Mouse (Mus musculus) hindbrain, embryonic 12.5 days (tissue): ENCODE data around the gene Efhd2. TPM values are rescaled to one million over a fixed set of nuclear protein-coding genes. Genes with fewer than 3 reads are reported as not detected.

Source experiments
- ATAC-seq: fragments of 200-750 bp; cut with Nextera tagmentation; 2 replicates; pipeline ENCODE4 v1.8.0; 2017; ENCODE audit warnings: moderate TSS enrichment; ENCODE audit not compliant: low FRiP score
- H3K27ac ChIP-seq: fragments of 300-500 bp; sonication (generic); 2 replicates; pipeline ENCODE4 v1.5.1; 2016; ENCODE audit warnings: mild to moderate bottlenecking
- H3K27me3 ChIP-seq: fragments of 300-500 bp; sonication (generic); 2 replicates; pipeline ENCODE4 v1.6.1; 2016; ENCODE audit warnings: mild to moderate bottlenecking
- H3K36me3 ChIP-seq: fragments of 300-500 bp; sonication (generic); 2 replicates; pipeline ENCODE4 v1.6.1; 2016; ENCODE audit warnings: mild to moderate bottlenecking
- H3K4me1 ChIP-seq: fragments of 300-500 bp; sonication (generic); 2 replicates; pipeline ENCODE4 v1.6.1; 2016
- H3K4me2 ChIP-seq: fragments of 300-500 bp; sonication (generic); replicated peaks from 2 replicates; pipeline ENCODE4 v1.6.1; 2016; ENCODE audit warnings: mild to moderate bottlenecking
- H3K4me3 ChIP-seq: fragments of 300-500 bp; sonication (generic); 2 replicates; pipeline ENCODE4 v1.5.1; 2016; ENCODE audit warnings: mild to moderate bottlenecking
- H3K9ac ChIP-seq: fragments of 300-500 bp; sonication (generic); 2 replicates; pipeline ENCODE4 v1.6.1; 2016; ENCODE audit warnings: mild to moderate bottlenecking, moderate library complexity
- H3K9me3 ChIP-seq: fragments of 300-500 bp; sonication (generic); replicated peaks from 2 replicates; pipeline ENCODE4 v1.6.1; 2016; ENCODE audit warnings: mild to moderate bottlenecking
- WGBS: fragments of 180-500 bp; shearing (Covaris S2); methylation state at CpG from one replicate; pipeline ENCODE4 v1.1.7; 2016; 5-methylcytosine and 5-hydroxymethylcytosine counted together
- polyA plus RNA-seq: library from polyadenylated mRNA; unstranded; fragments of >200 nt; fragmentation: Nextera tagmentation; extraction: Ambion mirVana; gene quantifications from 2 replicates; pipeline ENCODE4 v1.2.1, GENCODE M21; 2016

Efhd2 gene
- polyA plus RNA-seq, 1 experiment from 2014 or later: 83.8 TPM

- Histone ChIP-seq H3K9me3 (no peaks in the 10 kb centered on the region), H3K27me3 (no peaks in the 10 kb centered on the region), H3K4me3 (no peak overlapping the region), H3K9ac (no peak overlapping the region), H3K4me2 (no peak overlapping the region), H3K27ac (no peak overlapping the region), H3K4me1 (no peaks in the 10 kb centered on the region), H3K36me3 (no peaks in the 10 kb centered on the region)
- ATAC-seq: no peak
- 43% methylated on average over 1 of the region's 1 CpGs for WGBS
Measured at GRCm38 (mm10) chr4:141833911-141834310, 40.8 kb downstream of the Efhd2 start.

DNA sequence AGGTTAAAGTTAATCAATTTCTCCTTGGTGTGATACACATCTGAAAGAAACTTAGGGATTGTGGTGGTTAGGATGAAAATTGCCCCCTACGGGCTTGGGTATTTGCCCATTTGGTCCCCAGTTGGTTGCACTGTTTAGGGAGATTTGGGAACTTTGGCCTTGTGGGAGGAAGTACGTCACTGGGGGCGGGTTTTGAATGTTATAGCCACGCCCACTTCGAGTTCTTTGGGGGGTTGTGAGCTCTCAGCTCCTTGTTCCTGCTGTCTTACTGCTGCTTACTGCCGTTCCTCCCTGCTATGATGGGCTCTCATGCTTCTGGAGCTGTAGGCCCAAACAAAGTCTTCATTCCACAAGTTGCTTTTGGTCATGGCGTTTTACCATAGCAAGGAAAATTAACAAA lies 43.4 kb downstream of the Efhd2 start:
- Histone ChIP-seq H3K27ac (no peak overlapping the region), H3K4me2 (no peak overlapping the region), H3K36me3 (no peaks in the 10 kb centered on the region), H3K9ac (no peak overlapping the region), H3K4me1 (no peaks in the 10 kb centered on the region), H3K27me3 (no peaks in the 10 kb centered on the region), H3K9me3 (no peaks in the 10 kb centered on the region), H3K4me3 (no peak overlapping the region)
- WGBS: 84% methylated on average over 7 of the region's 7 CpGs
- ATAC-seq: no peak

DNA sequence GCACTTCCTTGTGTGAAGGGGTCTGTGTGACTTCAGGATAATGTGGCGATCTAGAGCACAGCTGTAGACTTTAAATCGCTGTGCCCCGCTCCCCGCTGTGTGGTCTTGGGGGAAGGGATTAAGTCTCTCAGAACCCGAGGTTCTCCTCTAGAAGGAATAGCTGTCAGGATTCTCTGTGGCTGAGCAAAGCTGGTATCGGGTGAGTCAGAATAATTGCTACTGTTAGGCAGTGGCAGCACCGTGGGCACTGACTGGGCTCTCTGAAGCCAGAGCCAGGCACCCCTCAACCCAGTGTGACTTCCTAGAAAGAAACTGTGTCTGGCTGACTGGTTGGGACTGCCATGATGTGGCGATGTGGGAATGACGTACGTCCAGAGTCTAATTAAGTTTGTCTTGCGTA lies 44.3 kb downstream of the Efhd2 start:
- no peak overlapping the region for H3K4me2 ChIP-seq
- no peaks in the 10 kb centered on the region for H3K36me3 ChIP-seq
- H3K9me3 ChIP-seq: no peaks in the 10 kb centered on the region
- WGBS: 58% methylated on average over 11 of the region's 11 CpGs
- no peak for ATAC-seq
- H3K4me1 ChIP-seq: no peaks in the 10 kb centered on the region
- H3K27ac ChIP-seq: no peak overlapping the region; the same call in 1 of the 2 replicates
- H3K27me3 ChIP-seq: no peaks in the 10 kb centered on the region
- no peak overlapping the region for H3K4me3 ChIP-seq
- no peak overlapping the region for H3K9ac ChIP-seq

GRCm38 (mm10) chr4:141828177-141828576 lies 46.5 kb downstream of the Efhd2 start:
- Histone ChIP-seq H3K4me1 (no peaks in the 10 kb centered on the region), H3K4me2 (no peak overlapping the region), H3K27ac (no peak overlapping the region), H3K27me3 (no peaks in the 10 kb centered on the region), H3K36me3 (no peaks in the 10 kb centered on the region), H3K9me3 (no peaks in the 10 kb centered on the region), H3K4me3 (no peak overlapping the region), H3K9ac (no peak overlapping the region)
- no peak for ATAC-seq
- 77% methylated on average over 4 of the region's 4 CpGs for WGBS

- Histone ChIP-seq H3K4me3 (no peak overlapping the region), H3K36me3 (no peaks in the 10 kb centered on the region), H3K27ac (no peak overlapping the region), H3K9ac (no peak overlapping the region), H3K9me3 (no peaks in the 10 kb centered on the region), H3K4me2 (no peak overlapping the region), H3K4me1 (no peaks in the 10 kb centered on the region), H3K27me3 (no peaks in the 10 kb centered on the region)
- no peak for ATAC-seq
- 93% methylated on average over 2 of the region's 2 CpGs for WGBS
Measured at GRCm38 (mm10) chr4:141827401-141827800, 47.3 kb downstream of the Efhd2 start.

GRCm38 (mm10) chr4:141826060-141826459 lies 48.7 kb downstream of the Efhd2 start, which contains the start of gene Cela2a:
Gene Cela2a (minus strand): TSS chr4:141826160.
- H3K4me3 ChIP-seq: no peak within 1 kb of the TSS
- H3K4me2 ChIP-seq: no peak within 1 kb of the TSS
- WGBS: 55% methylated on average over 5 of the region's 5 CpGs
- no peaks in the 10 kb centered on the region for H3K27me3 ChIP-seq
- H3K36me3 ChIP-seq: no peaks in the 10 kb centered on the region
- no peak for ATAC-seq
- no peak within 1 kb of the TSS for H3K9ac ChIP-seq
- H3K9me3 ChIP-seq: no peaks in the 10 kb centered on the region
- H3K27ac ChIP-seq: no peak within 1 kb of the TSS
- no peaks in the 10 kb centered on the region for H3K4me1 ChIP-seq

DNA sequence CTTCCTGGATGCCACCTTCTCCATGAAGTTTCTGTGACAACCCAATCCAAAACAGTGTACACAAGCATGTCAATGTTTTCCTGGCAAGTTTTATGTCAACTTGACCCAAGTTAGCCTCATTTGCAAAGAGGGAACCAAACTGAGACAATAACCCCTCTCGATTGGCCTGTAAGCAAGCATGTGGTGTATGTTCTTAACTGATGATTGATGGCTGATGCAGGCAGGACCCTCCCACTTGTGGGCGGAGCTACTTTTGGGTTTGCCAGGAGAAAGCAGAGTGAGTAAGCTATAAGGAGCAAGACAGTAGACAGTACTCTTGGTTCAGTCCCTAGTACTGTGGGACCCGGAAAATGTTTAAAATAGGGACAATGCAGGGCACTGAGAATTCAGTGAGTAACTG lies 51.7 kb downstream of the Efhd2 start:
- no peak overlapping the region for H3K9ac ChIP-seq
- no peaks in the 10 kb centered on the region for H3K4me1 ChIP-seq
- no peak overlapping the region for H3K4me3 ChIP-seq
- 0 out of 2 replicates have a peak, but pooled peaks have one; percentile 38 for ATAC-seq
- no peak overlapping the region for H3K4me2 ChIP-seq
- H3K27ac ChIP-seq: no peak overlapping the region
- no peaks in the 10 kb centered on the region for H3K36me3 ChIP-seq
- no peaks in the 10 kb centered on the region for H3K27me3 ChIP-seq
- H3K9me3 ChIP-seq: no peaks in the 10 kb centered on the region
- 50% methylated on average over 3 of the region's 3 CpGs for WGBS

- Histone ChIP-seq H3K4me3 (no peak overlapping the region), H3K4me2 (no peak overlapping the region), H3K9me3 (no peaks in the 10 kb centered on the region), H3K36me3 (no peaks in the 10 kb centered on the region), H3K4me1 (peaks cover 5% of the 10 kb centered on the region), H3K9ac (no peak overlapping the region), H3K27me3 (no peaks in the 10 kb centered on the region), H3K27ac (no peak overlapping the region)
- ATAC-seq: no peak
- 84% methylated on average over 10 of the region's 10 CpGs for WGBS
Measured at GRCm38 (mm10) chr4:141822089-141822488, 52.6 kb downstream of the Efhd2 start.

DNA sequence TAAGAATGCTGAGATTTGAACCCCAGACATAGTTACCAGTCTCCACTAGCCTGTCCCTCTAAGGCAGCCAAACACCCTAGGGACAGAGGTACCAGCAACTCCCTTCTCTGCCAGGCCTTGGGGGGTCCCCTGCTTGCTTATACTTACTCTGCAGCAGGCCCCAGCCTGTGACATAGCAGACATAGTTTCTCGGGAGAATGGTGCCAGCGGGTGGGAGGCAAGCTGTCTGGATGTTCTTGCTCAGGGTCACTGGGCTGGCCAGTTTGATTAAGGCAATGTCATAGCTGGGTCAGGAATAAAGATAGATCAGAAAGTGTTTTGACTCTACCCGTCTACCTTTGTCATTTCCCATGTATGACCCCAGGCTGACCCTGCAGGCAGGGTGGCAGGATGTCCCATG lies 53.5 kb downstream of the Efhd2 start:
- peaks cover 10% of the 10 kb centered on the region for H3K4me1 ChIP-seq
- H3K36me3 ChIP-seq: no peaks in the 10 kb centered on the region
- H3K27ac ChIP-seq: no peak overlapping the region
- H3K27me3 ChIP-seq: no peaks in the 10 kb centered on the region
- no peak overlapping the region for H3K4me2 ChIP-seq
- H3K9me3 ChIP-seq: no peaks in the 10 kb centered on the region
- no peak overlapping the region for H3K9ac ChIP-seq
- 70% methylated on average over 3 of the region's 3 CpGs for WGBS
- no peak overlapping the region for H3K4me3 ChIP-seq
- ATAC-seq: no peak

GRCm38 (mm10) chr4:141819316-141819715 lies 55.4 kb downstream of the Efhd2 start:
- no peak for ATAC-seq
- Histone ChIP-seq H3K4me2 (no peak overlapping the region), H3K36me3 (peaks cover 7% of the 10 kb centered on the region), H3K9ac (no peak overlapping the region), H3K4me1 (peaks cover 13% of the 10 kb centered on the region), H3K27me3 (no peaks in the 10 kb centered on the region), H3K9me3 (no peaks in the 10 kb centered on the region), H3K4me3 (no peak overlapping the region), H3K27ac (no peak overlapping the region)
- 97% methylated on average over 7 of the region's 7 CpGs for WGBS

DNA sequence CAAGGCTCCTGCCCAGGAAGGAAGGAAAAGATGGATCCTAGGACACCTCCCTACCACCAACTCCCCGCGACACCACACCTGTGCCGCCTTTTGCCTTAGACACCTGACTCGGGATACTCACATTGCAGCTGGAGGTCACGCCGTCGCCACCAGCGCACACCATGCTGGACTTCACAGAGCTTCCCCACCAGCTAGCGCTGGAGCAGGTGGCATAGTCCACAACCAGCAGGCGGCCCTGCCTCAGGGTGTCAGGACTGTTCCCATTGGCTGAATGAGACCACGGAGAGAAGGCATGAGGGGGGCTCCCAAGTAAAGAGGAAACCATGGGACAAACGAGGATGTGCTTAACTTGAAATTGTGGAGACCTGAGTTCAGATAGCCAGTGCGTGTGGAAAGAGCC lies 55.9 kb downstream of the Efhd2 start:
- no peak overlapping the region for H3K4me2 ChIP-seq
- H3K36me3 ChIP-seq: peaks cover 11% of the 10 kb centered on the region
- no peaks in the 10 kb centered on the region for H3K27me3 ChIP-seq
- no peak overlapping the region for H3K9ac ChIP-seq
- H3K27ac ChIP-seq: no peak overlapping the region
- ATAC-seq: no peak
- H3K4me3 ChIP-seq: no peak overlapping the region
- 86% methylated on average over 13 of the region's 13 CpGs for WGBS
- H3K9me3 ChIP-seq: no peaks in the 10 kb centered on the region
- H3K4me1 ChIP-seq: peaks cover 13% of the 10 kb centered on the region

DNA sequence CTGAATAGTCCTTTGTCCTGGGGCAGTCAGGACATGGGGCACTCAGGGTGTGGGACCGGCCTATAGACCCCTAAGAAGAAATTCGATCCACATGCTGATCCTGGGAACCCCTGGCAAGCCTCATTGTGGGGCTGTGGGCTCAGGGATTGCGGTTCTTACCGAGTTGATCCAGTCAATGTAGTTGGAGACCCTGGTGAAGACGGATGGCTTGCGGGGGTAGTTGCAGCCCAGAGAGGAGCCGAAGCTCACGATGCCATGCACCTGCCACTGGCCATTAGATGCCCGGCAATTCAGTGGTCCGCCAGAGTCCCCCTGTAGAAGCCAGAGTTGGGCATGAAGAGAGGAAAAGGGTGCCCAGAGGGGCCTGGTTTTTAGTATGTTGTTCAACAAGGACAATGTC lies 57.0 kb downstream of the Efhd2 start:
- ATAC-seq: no peak
- no peak overlapping the region for H3K27ac ChIP-seq
- peaks cover 13% of the 10 kb centered on the region for H3K4me1 ChIP-seq
- H3K9ac ChIP-seq: no peak overlapping the region
- no peak overlapping the region for H3K4me2 ChIP-seq
- no peaks in the 10 kb centered on the region for H3K27me3 ChIP-seq
- no peaks in the 10 kb centered on the region for H3K9me3 ChIP-seq
- H3K4me3 ChIP-seq: no peak overlapping the region
- peaks cover 20% of the 10 kb centered on the region for H3K36me3 ChIP-seq
- 56% methylated on average over 10 of the region's 10 CpGs for WGBS

- H3K9ac ChIP-seq: no peak overlapping the region
- no peaks in the 10 kb centered on the region for H3K27me3 ChIP-seq
- no peak overlapping the region for H3K4me3 ChIP-seq
- no peak for ATAC-seq
- peaks cover 25% of the 10 kb centered on the region for H3K36me3 ChIP-seq
- H3K4me1 ChIP-seq: peaks cover 13% of the 10 kb centered on the region
- no peak overlapping the region for H3K27ac ChIP-seq
- H3K4me2 ChIP-seq: no peak overlapping the region
- 61% methylated on average over 14 of the region's 14 CpGs for WGBS
- no peaks in the 10 kb centered on the region for H3K9me3 ChIP-seq
Measured at GRCm38 (mm10) chr4:141816776-141817655, 57.7 kb downstream of the Efhd2 start.
